Mouse (Mus musculus): ENCODE data around the gene Trio. TPM values are rescaled to one million over a fixed set of nuclear protein-coding genes. Genes with fewer than 3 reads are reported as not detected.
"Not testable (repeated sequence)": the region's sequence is repeated elsewhere in the genome, so short reads cannot be mapped to it uniquely, and the experiment has no call there.

Trio gene
- total RNA-seq, 2 experiments from 2014 or later: 35.1 to 37.2 TPM

DNA sequence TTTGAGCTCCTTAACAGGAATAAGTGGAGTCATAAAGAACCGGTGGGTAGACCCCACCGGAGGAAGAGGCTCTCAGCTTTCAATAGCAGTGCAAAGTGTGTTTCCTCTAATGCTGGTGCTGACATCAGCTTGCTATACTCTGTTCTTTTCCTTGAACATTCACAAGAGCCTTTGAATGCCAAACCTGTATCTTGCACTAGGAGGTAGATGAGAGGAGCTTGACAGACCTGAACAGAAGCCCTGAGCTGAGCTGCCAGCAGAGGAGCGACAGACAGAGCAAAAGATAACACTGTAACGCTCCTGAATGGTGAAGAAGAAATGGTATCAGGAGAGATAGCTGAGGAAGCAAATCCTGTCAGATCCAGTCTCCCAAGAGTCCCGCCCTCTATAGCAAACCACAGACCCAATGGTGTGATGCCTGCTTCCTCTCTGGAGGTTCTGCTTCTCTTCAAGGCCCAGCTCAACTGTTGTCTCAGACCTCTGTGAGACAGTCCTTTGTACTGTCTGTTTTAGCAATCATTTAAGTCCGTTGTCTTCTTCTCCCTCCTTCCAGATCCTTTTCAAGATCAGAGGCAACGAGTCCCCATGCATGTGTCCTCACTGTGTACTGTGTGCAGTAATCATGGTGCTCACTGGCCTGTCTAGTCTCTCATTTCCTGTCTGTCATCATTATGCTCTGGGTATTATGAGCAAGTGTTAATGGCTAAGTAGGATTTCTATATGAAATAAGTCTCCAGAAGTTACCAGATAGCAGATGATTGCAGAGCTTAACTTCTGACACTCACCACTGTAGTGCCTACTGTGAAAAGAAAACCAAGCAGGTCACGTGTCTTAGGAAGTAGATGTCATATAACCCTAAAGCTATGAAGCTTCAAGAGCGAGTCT, 300.6 kb downstream of the Trio start:
- intact Hi-C loops (cut with DNase I; ENCODE audit: low total_unique reads): loop anchor here (10.0 kb wide), 1 partner anchor 420 kb away; no protein-coding TSS in a partner anchor
- DNase-seq: no peak

DNA sequence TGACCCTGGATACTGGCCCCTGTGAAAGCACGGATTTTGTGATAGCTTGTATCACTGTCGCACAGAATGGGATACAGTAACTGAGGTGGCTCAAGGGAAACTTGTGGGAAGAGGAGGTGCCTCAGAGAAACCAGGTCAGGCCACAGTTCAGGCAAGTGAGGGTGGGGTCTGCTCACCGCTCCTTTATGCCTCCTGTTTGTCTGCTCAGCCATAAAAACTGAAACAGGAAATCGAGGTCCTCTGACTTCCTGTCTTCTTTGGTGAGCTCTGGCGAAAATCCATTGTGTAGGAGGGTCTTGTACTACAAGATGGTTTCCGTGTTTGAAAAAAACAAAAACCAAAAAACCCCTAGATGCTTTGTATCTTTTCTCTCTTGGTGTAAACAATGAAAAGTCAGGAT, 301.4 kb downstream of the Trio start:
- intact Hi-C loops (cut with DNase I; ENCODE audit: low total_unique reads): loop anchor here (10.0 kb wide), 1 partner anchor 419 kb away; no protein-coding TSS in a partner anchor

DNA sequence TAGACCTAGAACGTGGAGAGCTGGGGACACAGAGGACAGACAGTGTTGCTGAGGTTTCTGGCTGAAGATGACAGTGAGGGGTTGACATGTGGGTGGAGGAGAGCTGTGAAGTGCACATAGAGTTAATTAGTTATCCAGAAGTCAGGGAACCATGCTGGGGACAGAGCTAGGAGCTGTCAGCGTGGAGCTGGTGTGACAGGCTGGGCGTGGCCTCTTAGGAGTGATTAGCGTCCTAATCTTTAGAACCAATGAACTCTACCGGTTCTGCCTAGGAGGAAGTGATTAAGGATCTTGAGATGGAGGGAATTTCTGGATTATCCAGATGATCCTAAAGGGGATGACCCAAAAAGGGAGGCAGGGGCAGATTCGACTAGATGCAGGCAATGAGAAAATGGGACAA, 301.9 kb downstream of the Trio start:
- no peak for DNase-seq
- intact Hi-C loops (cut with DNase I; ENCODE audit: low total_unique reads): loop anchor here (10.0 kb wide), 1 partner anchor 419 kb away; no protein-coding TSS in a partner anchor

More for the DNA sequence above, 301.4 kb downstream of the Trio start:
- no peak for DNase-seq

DNA sequence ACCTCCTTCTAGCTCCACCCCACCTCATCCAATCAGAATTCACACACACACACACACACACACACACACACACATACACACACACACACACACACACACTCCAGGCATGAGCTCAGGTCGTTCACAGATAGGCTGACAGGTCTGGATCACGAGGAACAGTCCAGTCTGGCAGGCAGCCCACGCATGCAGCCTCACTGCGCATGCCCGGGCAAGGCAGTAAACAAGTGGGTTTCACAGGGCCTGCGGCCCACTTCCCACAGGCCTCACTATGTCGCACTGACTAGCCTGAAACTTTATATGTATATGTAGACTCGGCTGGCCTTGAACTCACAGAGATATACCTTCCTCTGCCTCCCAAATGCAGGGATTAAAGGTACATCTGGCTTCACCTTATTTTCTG, 305.4 kb downstream of the Trio start:
- not testable (repeated sequence) for DNase-seq
- intact Hi-C loops (cut with DNase I; ENCODE audit: low total_unique reads): loop anchor here (10.0 kb wide), 1 partner anchor 415 kb away; no protein-coding TSS in a partner anchor

DNA sequence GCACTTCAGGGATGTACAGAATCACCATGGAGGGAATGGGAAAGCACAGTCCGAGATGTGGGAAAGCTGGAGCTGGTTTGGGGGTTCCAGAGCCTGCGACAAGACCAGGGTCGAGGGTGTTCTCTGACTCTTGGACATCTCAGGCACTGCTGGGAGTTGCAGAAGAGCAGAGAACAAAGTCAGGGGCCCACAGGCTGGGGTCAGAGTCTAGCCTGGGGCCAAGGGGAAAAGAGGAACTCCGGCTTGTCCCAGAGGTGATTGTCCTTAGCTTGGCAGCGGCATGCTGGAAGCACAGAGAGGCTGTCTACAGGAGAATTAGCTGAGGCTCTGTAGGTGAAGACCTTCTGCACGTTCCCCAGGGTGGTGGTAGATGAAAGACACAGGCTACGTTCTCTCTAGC, 307.0 kb downstream of the Trio start:
- no peak for DNase-seq
- intact Hi-C loops (cut with DNase I; ENCODE audit: low total_unique reads): no loop called here

DNA sequence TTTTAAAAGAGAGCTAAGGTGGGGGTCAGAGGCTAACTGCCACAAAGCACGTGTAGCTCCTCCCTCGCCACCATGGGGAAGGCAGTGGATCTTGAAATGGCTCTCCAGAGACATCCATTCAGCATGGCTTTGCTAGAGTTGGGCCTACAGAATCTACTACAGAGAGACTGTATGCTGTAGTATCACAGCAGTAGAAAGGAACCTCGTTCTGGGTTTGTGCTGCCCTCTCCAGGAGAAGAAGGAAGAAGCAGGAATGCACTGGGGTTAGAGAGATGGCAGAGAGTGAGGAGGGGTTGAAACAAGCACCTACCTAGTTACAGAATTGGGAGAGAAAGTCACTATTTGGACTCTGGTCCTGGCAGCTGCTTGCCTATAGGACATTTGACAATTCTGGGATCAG, 310.3 kb downstream of the Trio start:
- no peak for DNase-seq
- intact Hi-C loops (cut with DNase I; ENCODE audit: low total_unique reads): no loop called here

DNA sequence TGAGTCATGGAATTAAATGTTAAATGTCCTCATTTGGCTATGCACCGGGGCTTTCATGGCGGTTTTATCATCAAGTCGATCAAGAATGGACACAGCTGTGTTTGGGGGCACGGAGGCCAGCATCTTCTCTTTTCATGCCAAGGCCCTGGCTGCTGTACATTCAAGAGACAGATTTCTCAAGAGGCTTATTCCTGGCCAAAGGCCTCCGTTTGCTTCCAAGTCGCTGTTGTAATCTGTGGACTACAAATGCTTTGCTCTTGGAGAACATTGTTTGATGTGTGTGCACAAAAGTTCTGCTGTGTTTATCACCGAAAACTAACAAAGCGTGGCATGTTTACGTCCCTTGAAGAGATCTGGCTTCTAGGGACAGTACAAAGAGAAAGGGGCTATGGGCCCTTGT, 314.9 kb downstream of the Trio start:
- intact Hi-C loops (cut with DNase I; ENCODE audit: low total_unique reads): loop anchor here (5.0 kb wide), 1 partner anchor 48 kb away; no protein-coding TSS in a partner anchor
- no peak for DNase-seq

DNA sequence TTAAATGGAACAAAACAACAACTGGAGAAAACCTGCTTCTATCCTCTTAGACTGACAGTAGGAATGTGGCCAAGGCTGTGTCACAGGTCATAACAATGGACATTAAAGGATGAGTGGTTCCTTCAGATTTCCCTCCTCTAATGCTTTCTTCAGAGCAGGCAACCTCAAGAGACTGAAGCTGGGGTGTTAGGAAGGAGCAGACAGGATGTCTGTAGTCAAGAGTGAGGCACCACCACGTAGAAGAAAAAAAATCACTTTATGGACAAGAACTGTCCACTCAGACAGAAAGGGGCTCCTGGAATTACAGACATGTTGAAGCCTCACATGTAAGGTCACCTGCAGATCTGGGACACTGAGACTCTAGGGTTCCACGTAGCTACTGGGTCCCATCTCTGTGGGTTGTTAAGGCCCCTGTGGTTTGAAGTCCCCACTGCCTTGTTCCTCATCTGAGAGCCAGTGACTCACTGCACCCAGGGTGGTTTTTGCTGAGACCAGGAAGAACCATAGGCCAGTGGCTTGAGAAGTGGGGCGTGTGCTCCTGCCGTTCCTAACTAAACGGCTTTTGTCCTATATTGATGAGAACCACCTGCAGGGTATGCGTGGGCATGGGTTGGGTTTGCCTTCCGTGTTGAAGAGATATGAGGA, 316.6 kb downstream of the Trio start:
- DNase-seq: no peak
- intact Hi-C loops (cut with DNase I; ENCODE audit: low total_unique reads): no loop called here

DNA sequence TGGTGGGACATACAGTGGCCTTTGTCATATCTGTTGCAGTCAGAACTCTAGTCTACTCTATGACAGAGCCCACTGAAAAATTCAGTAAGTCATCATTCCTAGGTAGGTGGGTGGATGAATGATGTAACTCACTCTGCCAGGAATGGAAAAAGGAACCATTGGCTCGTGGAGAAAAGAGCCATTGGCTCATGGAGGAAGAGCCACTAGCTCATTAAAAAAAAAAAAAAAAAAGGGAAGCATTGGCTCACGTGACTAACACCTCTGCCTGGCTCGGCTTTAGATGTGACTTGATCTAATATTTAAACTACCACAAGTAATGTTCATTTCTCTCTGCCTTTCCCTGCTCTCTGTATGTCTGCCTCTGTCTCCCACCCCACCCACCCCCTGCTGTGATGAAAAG, 317.1 kb downstream of the Trio start:
- intact Hi-C loops (cut with DNase I; ENCODE audit: low total_unique reads): no loop called here
- DNase-seq: no peak

DNA sequence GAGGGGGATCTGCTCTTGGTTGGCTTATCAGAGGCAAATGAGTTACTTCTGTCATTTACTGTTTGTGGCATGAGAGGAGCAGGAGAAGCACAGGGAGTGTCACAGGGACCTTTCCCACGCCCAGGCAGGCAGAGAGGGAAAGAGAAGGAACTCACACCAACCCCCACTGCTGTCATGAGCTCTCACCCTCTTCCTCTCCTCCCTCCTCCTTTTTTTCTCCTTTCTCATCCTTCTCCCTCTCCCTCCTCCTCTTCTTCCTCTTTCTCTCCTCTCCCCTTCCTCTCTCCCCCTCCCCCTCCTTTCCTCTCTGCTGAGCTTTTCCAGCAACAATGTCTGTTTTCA, 322.7 kb downstream of the Trio start:
- intact Hi-C loops (cut with DNase I; ENCODE audit: low total_unique reads): no loop called here
- no peak for DNase-seq

DNA sequence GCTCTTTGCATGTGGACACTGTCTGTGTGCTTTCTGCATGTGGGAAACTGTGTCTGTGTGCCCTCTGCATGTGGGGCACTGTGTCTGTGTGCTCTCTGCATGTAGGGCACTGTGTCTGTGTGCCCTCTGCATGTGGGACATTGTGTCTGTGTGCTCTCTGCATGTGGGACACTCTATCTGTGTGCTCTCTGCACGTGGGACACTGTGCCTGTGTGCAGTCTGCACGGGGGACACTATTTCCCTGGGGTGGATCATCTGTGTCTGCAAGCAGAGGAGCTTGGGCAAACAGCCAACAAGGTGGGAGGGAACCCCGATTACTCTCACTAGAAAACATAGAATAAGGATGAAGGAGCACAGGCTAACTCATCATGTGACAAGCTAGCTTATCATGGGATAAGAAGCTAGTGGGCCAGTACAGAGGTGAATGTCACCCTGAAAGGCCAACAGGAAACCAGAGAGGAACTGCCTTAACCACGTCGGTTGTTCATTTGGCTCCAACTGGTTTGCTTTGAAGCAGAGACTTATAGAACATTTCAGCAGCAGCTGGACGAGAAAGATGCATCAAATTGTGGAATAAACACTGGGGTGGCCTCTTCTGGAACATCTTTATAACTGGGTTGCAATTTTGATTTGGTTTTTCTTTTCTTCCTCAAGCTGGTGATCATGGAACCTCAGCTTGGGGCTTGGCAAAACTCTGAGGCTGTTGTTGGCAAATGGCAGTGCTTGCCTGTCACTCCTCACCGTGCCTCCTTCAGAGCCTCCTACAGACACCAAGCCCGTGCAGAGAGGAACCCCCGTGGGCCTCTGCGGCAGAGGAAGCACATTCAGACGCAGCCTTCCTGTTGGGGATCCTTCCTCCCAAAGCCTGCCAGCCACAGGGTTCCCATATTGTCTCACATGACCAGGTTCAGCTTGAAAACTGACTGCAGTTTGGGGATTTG, 323.3 kb downstream of the Trio start:
- DNase-seq: no peak

DNA sequence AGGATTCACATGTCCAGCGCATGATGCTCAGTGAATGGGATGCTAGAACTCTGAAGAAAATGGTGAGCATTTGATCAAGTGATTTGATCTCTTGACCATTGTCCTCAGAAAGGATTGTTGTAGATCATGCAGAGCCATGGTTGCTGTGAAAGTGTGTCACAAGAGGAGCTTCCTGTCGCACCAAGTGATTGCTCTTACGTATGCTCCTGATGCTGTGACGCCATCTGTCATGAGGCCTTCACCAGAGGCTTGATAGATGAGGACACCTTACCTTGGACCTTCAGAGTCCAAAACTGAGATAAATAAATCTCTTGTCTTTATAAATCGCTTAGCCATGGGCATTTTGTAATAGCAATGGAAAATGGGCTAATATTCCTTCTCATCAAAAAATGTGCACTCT, 328.0 kb downstream of the Trio start:
- intact Hi-C loops (cut with DNase I; ENCODE audit: low total_unique reads): no loop called here
- no peak for DNase-seq

More for the DNA sequence above, 323.3 kb downstream of the Trio start:
- intact Hi-C loops (cut with DNase I; ENCODE audit: low total_unique reads): no loop called here

DNA sequence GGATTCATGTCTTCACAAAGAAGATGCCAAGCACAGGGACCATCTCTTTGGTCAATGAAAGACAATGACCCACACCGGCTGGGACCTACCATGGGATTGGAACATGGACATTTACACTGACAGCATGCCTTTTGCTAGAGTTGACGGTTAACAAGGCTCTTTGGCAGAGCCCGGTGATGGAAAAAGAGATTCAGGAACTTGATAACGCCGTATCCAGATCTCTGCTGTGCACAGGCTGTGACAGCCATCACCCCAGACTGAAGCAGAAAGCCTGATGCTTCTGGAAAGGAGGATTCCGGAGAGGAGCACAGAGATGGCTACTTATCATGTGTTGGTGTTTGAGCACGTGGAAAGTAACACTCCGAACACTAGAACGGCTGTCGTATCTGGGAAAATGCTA, 332.4 kb downstream of the Trio start:
- no peak for DNase-seq
- intact Hi-C loops (cut with DNase I; ENCODE audit: low total_unique reads): no loop called here

DNA sequence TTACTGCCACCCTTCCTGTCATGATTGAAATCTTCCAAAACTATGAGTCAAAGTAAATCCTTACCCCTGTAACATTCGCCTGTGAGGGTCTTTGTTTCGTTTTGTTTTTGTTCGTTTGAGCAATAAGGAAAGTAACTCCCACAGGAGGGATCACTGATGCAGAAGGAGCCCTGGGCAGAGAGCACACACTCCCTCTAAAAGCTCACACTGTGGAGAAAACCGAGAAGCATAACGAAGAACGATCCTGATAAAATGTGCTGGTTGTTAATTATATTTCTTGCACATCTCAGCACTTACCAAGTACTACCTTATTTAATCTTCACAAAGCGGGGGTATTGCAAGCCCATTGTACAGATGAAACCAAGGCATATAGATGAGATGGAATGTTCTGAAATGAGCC, 333.5 kb downstream of the Trio start:
- no peak for DNase-seq
- intact Hi-C loops (cut with DNase I; ENCODE audit: low total_unique reads): no loop called here

DNA sequence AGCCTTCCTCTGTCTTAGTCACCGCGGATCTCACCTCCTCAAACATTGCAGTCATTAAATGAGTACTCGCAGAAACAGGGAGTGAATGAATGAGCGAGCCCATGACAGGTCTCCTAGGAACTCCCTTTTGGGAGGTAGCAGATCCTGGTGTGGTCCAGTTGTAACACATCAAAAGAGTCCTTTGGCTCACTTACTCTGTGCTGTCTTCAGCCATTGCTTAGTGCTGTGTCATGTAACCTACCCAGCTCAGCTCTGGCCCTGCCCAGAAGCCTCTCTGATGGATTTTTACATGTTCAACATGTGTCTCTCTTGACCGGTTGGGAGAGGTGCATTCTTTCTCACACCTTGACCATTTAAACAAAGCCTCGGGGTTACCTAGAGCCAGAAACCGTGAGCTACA, 334.4 kb downstream of the Trio start:
- no peak for DNase-seq
- intact Hi-C loops (cut with DNase I; ENCODE audit: low total_unique reads): no loop called here

DNA sequence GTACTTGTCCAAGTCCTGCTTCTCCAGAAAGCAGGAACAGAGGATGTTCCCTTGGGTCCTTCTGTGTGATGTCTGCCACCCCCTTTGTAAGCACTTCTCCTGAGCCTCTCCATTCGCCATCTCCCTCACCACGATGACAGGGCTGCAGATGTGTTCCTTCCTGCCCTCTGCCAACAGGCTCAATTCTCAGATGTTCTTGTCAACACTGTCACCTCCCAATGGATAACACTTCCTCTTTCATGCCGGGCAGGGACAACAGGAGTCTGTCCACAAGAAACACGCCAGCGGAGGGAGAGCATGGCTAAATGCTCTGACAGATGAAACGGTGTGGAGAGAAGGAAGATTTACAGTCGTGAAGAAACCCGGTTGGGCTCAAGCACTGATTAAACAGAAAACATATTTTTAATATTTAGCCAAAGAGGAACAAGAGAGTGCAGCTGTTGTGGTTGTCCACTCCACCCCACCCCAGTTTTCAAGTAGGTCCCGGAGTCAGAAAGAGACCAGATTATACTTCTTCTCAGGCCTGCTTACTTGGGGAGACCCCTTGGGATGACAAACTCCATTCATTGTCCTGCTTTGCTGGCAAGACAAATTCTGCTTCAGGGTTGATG, 337.5 kb downstream of the Trio start:
- intact Hi-C loops (cut with DNase I; ENCODE audit: low total_unique reads): no loop called here
- no peak for DNase-seq

DNA sequence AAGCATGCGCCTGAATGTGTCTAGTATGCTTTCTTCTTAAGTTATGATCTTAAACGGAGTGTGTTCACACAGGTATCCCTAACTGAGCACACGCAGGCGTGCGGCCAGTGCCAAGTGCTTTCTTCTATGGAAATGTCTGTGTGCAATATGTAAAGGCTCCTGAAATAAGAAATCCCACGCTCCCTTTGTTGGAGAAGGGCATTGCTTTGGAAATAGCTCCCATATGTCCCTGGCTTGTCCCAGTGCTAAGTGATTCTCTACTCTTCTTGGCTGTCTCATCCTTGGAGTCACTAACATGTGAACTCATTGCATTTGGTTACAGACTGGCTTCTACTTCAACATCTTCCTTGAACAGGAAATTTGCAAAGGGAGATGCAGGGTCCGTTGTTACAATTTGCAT, 340.8 kb downstream of the Trio start:
- no peak for DNase-seq
- intact Hi-C loops (cut with DNase I; ENCODE audit: low total_unique reads): no loop called here

DNA sequence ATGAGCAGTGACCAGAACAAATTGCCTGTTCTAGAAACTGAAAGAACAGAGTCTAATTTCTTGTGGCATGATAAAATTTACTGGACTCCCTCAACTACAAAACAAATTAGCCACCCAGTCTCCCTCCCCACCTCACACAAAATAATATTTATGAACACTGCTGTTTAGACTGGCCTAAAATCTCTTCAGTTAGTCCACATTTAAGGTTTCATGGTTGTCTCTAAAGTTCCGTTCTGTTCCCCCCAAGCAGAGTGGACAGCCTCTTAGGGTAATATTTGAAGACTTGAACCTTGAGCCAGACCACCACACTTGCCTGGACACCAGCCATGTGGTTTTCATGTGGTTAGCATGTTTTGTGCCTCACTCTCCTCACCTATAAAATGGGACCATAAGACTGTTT, 342.4 kb downstream of the Trio start:
- intact Hi-C loops (cut with DNase I; ENCODE audit: low total_unique reads): no loop called here

DNA sequence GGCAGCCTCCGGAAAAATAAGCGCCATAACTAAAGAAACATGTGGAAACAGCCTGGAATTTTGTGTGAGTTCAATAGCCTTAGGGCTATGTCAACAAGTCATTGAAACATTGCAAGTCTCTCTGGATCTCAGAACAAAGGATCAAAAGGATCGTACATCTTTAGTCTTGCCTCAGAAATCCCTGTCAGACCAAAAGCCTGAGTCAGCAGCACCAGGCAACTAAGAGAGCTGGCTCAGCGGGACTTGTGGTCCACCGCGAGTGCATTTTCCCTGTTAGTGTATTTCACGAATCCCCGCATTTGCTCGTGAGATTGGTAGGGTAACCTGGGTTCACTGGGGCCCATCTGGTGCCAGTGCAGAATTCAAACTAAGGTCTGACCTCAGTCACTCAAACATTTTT, 343.0 kb downstream of the Trio start:
- no peak for DNase-seq
- intact Hi-C loops (cut with DNase I; ENCODE audit: low total_unique reads): no loop called here

More for the DNA sequence above, 342.4 kb downstream of the Trio start:
- no peak for DNase-seq
